Mouse (Mus musculus) midbrain, embryonic 16.5 days (tissue): ENCODE results near the gene Slc25a16. TPM values are rescaled to one million over a fixed set of nuclear protein-coding genes. Genes with fewer than 3 reads are reported as not detected.

Experiments used
- ATAC-seq: fragments of 200-750 bp; cut with Nextera tagmentation; 2 replicates; pipeline ENCODE4 v1.8.0; 2017; ENCODE audit warnings: moderate TSS enrichment
- H3K27ac ChIP-seq: fragments of 300-500 bp; sonication (generic); 2 replicates; pipeline ENCODE4 v1.5.1; 2014; ENCODE audit warnings: mild to moderate bottlenecking, low read length, mixed read lengths
- H3K27me3 ChIP-seq: fragments of 300-500 bp; sonication (generic); 2 replicates; pipeline ENCODE4 v1.6.1; 2014; ENCODE audit warnings: low read depth, low read length, mixed read lengths; ENCODE audit not compliant: control insufficient read depth, insufficient read depth
- H3K36me3 ChIP-seq: fragments of 300-500 bp; sonication (generic); 2 replicates; pipeline ENCODE4 v1.6.1; 2014; ENCODE audit warnings: mild to moderate bottlenecking, low read length, moderate library complexity, mixed read lengths; ENCODE audit not compliant: control insufficient read depth, insufficient read depth
- H3K4me1 ChIP-seq: fragments of 300-500 bp; sonication (generic); 2 replicates; pipeline ENCODE4 v1.6.1; 2014; ENCODE audit warnings: mild to moderate bottlenecking, low read length, mixed read lengths; ENCODE audit not compliant: control insufficient read depth, insufficient read depth
- H3K4me2 ChIP-seq: fragments of 300-500 bp; sonication (generic); 2 replicates; pipeline ENCODE4 v1.6.1; 2014; ENCODE audit warnings: mild to moderate bottlenecking, low read length, mixed read lengths
- H3K4me3 ChIP-seq: fragments of 300-500 bp; sonication (generic); 2 replicates; pipeline ENCODE4 v1.5.1; 2014; ENCODE audit warnings: low read depth, mild to moderate bottlenecking, low read length, moderate library complexity, mixed read lengths
- H3K9ac ChIP-seq: fragments of 300-500 bp; sonication (generic); 2 replicates; pipeline ENCODE4 v1.6.1; 2014; ENCODE audit warnings: low read depth, low read length, mixed read lengths
- H3K9me3 ChIP-seq: fragments of 300-500 bp; sonication (generic); replicated peaks from 2 replicates; pipeline ENCODE4 v1.6.1; 2014; ENCODE audit warnings: mild to moderate bottlenecking, low read length, mixed read lengths; ENCODE audit not compliant: control insufficient read depth, poor library complexity, severe bottlenecking
- WGBS: fragments of 180-500 bp; shearing (Covaris S2); extraction: QIAGEN DNeasy Blood & Tissue Kit; methylation state at CpG from one replicate; pipeline ENCODE4 v1.1.7; 2014; 5-methylcytosine and 5-hydroxymethylcytosine counted together
- polyA plus RNA-seq: library from polyadenylated mRNA; unstranded; fragments of >200 nt; fragmentation: Nextera tagmentation; extraction: Ambion mirVana; gene quantifications from 2 replicates; pipeline ENCODE4 v1.2.1, GENCODE M21; 2015

Gene Slc25a16
- polyA plus RNA-seq, 1 experiment from 2014 or later: 15.1 TPM

DNA sequence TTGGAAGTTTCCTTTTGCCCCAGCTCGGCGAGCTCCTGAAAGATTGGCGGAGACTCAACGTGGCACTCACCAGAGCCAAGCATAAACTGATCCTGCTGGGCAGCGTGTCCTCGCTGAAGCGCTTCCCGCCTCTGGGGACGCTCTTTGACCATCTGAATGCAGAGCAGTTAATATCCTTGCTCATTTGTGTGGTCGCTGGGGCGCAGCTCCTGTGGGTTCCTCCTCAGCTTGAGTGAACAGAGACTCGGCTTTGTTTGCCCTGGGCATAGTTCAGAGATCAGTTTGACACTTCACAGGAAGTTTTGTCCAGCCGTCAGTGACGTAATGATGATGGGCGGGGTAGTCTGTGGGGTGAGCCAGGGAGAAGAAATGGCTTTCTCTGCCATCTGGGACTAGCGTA lies 51.4 kb downstream of the Slc25a16 start:
- no peak overlapping the region for H3K4me3 ChIP-seq
- H3K36me3 ChIP-seq: peaks cover 3% of the 10 kb centered on the region; the same call in 1 of the 2 replicates
- WGBS: 65% methylated on average over 16 of the region's 16 CpGs
- no peak overlapping the region for H3K9ac ChIP-seq
- no peaks in the 10 kb centered on the region for H3K4me1 ChIP-seq
- H3K4me2 ChIP-seq: no peak overlapping the region
- H3K9me3 ChIP-seq: no peaks in the 10 kb centered on the region
- no peaks in the 10 kb centered on the region for H3K27me3 ChIP-seq
- ATAC-seq: no peak
- H3K27ac ChIP-seq: no peak overlapping the region

GRCm38 (mm10) chr10:62979667-62980038 lies 59.2 kb downstream of the Slc25a16 start:
- WGBS: 6% methylated on average over 10 of the region's 10 CpGs
- Histone ChIP-seq H3K36me3 (peaks cover 7% of the 10 kb centered on the region), H3K27me3 (no peaks in the 10 kb centered on the region), H3K9ac (peak overlapping the region; percentile 97), H3K4me1 (peaks cover 10% of the 10 kb centered on the region), H3K4me3 (peak overlapping the region; percentile 96), H3K9me3 (no peaks in the 10 kb centered on the region), H3K27ac (peak overlapping the region; percentile 93), H3K4me2 (peak overlapping the region; percentile 58)
- ATAC-seq: no peak; the same call in 1 of the 2 replicates

DNA sequence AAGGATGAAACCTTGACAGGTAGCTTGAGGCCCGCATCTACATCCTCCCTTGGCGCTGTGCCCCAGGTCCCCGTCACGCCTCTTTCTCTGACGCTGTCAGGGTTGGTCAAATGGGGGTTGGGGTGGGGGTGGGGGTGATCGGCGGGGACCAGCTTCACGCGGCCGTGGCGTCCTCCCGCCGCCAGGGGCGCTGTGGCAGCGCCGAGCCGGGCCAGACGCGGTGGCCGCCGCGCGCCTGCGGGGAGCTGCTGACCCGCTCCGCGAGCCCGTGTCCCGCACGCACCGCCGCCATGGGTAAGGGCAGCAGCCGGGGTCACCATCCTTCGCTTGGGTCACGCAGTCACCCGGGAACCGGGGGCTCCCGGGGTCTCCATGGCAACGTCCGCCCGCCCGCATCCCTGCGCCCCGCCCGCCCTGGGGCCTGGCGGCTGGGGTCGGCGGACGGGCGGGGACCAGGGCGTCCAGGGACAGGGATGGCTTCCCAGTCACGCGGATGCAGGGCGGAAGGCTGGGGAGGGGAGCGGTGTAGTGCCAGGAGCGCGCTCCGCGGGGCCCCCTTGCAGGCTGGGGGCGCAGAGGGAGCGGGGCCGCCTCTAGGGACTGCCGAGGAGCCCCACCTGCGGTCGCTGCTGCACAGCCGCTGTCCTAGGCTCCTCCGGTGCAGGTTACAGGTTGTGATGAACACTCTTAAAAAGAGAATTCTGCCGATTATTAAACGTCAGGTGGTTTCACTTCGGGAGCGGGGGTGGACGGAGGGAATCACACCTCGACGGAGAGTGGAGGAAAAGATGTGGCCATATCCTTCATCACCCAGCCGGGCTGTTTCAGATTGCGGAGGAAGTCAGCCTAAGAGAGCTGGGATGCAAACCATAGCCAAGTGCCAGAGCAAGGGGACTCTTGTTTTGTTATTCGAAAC lies 59.9 kb downstream of the Slc25a16 start, which contains the start of gene Rufy2:
Gene Rufy2 (plus strand): TSS at position 185 of the 916 bp plus-strand sequence.
- no peaks in the 10 kb centered on the region for H3K9me3 ChIP-seq
- H3K27me3 ChIP-seq: no peaks in the 10 kb centered on the region
- H3K36me3 ChIP-seq: peaks cover 10% of the 10 kb centered on the region
- peaks cover 10% of the 10 kb centered on the region for H3K4me1 ChIP-seq
- WGBS: under 1% methylated on average over 77 of the region's 77 CpGs
- H3K4me2 ChIP-seq: peak within 1 kb of the TSS; percentile 58
- H3K9ac ChIP-seq: peak within 1 kb of the TSS; percentile 97
- H3K27ac ChIP-seq: peak within 1 kb of the TSS; percentile 93
- H3K4me3 ChIP-seq: peak within 1 kb of the TSS; percentile 96
- ATAC-seq: peak; percentile 95

- Histone ChIP-seq H3K4me3 (no peak overlapping the region), H3K27ac (no peak overlapping the region), H3K4me1 (peaks cover 12% of the 10 kb centered on the region), H3K36me3 (peaks cover 22% of the 10 kb centered on the region), H3K9ac (no peak overlapping the region), H3K4me2 (no peak overlapping the region), H3K27me3 (no peaks in the 10 kb centered on the region), H3K9me3 (no peaks in the 10 kb centered on the region)
- WGBS: 96% methylated on average over 11 of the region's 11 CpGs
- no peak for ATAC-seq
Measured at GRCm38 (mm10) chr10:62984072-62984471, 63.6 kb downstream of the Slc25a16 start.

- H3K9ac ChIP-seq: no peak overlapping the region
- no peak overlapping the region for H3K4me2 ChIP-seq
- H3K27me3 ChIP-seq: no peaks in the 10 kb centered on the region
- H3K27ac ChIP-seq: no peak overlapping the region
- peaks cover 12% of the 10 kb centered on the region for H3K4me1 ChIP-seq
- H3K36me3 ChIP-seq: peaks cover 22% of the 10 kb centered on the region
- H3K9me3 ChIP-seq: no peaks in the 10 kb centered on the region
- no peak overlapping the region for H3K4me3 ChIP-seq
- WGBS: 94% methylated on average over 6 of the region's 6 CpGs
- no peak for ATAC-seq
Measured at GRCm38 (mm10) chr10:62984495-62984894, 64.1 kb downstream of the Slc25a16 start.

DNA sequence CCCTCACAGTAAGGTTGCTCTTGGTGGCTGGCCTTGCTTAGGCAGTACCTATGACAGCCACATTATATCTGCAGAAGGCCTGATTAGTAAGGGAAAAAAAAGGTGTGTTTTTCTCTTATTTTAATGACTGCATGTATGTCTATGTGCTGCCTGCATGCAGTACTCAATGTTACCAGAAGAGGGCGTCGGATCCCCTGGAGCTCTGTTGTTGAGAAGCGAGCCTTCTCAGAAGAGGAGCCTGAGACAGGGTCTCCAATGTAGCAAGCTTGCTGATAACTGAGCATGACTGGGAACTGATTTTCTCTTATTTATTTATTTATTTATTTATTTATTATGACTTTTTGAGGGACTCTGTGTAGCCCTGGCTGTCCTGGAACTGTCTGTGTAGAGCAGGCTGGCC lies 66.9 kb downstream of the Slc25a16 start:
- WGBS: 26% methylated on average over 3 of the region's 3 CpGs
- H3K4me3 ChIP-seq: no peak overlapping the region
- peaks cover 32% of the 10 kb centered on the region for H3K36me3 ChIP-seq
- no peak for ATAC-seq
- H3K4me1 ChIP-seq: 0 out of 2 replicates have a peak, but pooled peaks cover 2% of the 10 kb centered on the region
- H3K9ac ChIP-seq: no peak overlapping the region
- H3K9me3 ChIP-seq: no peaks in the 10 kb centered on the region
- no peak overlapping the region for H3K27ac ChIP-seq
- H3K4me2 ChIP-seq: no peak overlapping the region
- H3K27me3 ChIP-seq: no peaks in the 10 kb centered on the region

DNA sequence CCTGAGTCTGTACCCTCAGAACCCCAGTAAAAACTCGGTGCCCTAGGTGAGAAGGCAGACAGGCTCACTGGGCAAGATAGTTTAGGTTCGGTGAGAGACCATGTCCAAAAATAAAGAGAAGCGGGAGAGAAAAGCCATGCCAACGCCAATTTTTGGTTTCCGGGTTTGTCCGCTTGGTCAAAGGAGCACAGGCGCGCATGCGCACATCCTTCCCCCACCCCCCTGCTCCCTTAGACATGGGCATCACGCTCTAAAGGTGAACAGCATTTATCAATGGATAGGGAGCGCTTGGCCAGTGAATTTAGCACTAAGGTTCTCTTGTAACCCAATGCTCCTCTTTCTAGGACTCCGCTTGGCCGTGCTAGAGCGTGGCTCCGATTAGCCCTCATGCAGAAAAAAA lies 70.2 kb downstream of the Slc25a16 start:
- no peak for ATAC-seq
- no peak overlapping the region for H3K4me2 ChIP-seq
- no peak overlapping the region for H3K27ac ChIP-seq
- H3K4me1 ChIP-seq: 0 out of 2 replicates have a peak, but pooled peaks cover 2% of the 10 kb centered on the region
- H3K36me3 ChIP-seq: peaks cover 38% of the 10 kb centered on the region
- WGBS: 95% methylated on average over 15 of the region's 15 CpGs
- H3K4me3 ChIP-seq: no peak overlapping the region
- no peak overlapping the region for H3K9ac ChIP-seq
- no peaks in the 10 kb centered on the region for H3K27me3 ChIP-seq
- no peaks in the 10 kb centered on the region for H3K9me3 ChIP-seq

DNA sequence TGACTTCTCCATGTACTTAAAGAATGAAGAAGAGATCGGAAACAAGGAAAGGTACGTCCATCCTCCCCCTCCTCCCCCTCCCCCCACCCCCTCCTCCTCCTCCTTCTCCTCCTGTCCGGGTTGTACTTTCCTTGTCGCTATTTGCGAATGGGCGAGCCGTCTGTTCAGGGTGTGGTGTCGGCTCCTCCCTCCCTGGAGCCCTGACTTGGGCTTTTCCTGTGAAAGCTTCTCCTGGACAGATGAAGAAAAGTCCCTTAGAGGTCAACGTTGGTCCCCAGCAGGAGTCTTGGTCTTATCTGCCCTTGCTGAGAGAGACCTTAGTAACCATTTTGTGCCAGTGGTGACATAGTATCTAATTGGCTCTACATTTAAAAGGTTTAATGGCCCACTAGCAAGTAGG lies 73.6 kb downstream of the Slc25a16 start:
- Histone ChIP-seq H3K9ac (no peak overlapping the region), H3K36me3 (peaks cover 47% of the 10 kb centered on the region), H3K4me2 (no peak overlapping the region), H3K9me3 (no peaks in the 10 kb centered on the region), H3K4me1 (no peaks in the 10 kb centered on the region), H3K27me3 (no peaks in the 10 kb centered on the region), H3K27ac (no peak overlapping the region), H3K4me3 (no peak overlapping the region)
- ATAC-seq: no peak
- WGBS: 87% methylated on average over 4 of the region's 9 CpGs
